Mouse (Mus musculus) kidney, embryonic 15.5 days (tissue): ENCODE measurements at regions not wholly inside any gene's neighbourhood (a gene's known extent, or its start where the extent isn't known, plus 50 kb on each side); places are given as distances from the start of the nearest gene placed in this dataset.

Experiments used
- ATAC-seq: fragments of 200-750 bp; cut with Nextera tagmentation; replicated peaks from 2 replicates; pipeline ENCODE4 v1.8.0; 2017; ENCODE audit warnings: moderate TSS enrichment; ENCODE audit not compliant: low FRiP score
- H3K27ac ChIP-seq: fragments of 300-500 bp; sonication (generic); 2 replicates; pipeline ENCODE4 v1.5.1; 2015; ENCODE audit warnings: mild to moderate bottlenecking, inconsistent platforms
- H3K27me3 ChIP-seq: fragments of 300-500 bp; sonication (generic); 2 replicates; pipeline ENCODE4 v1.6.1; 2015; ENCODE audit warnings: inconsistent platforms
- H3K36me3 ChIP-seq: fragments of 300-500 bp; sonication (generic); 2 replicates; pipeline ENCODE4 v1.6.1; 2015; ENCODE audit warnings: inconsistent platforms
- H3K4me1 ChIP-seq: fragments of 300-500 bp; sonication (generic); 2 replicates; pipeline ENCODE4 v1.6.1; 2015; ENCODE audit warnings: inconsistent platforms
- H3K4me2 ChIP-seq: fragments of 300-500 bp; sonication (generic); 2 replicates; pipeline ENCODE4 v1.6.1; 2015; ENCODE audit warnings: moderate library complexity, mild to moderate bottlenecking, inconsistent platforms
- H3K4me3 ChIP-seq: fragments of 300-500 bp; sonication (generic); replicated peaks from 2 replicates; pipeline ENCODE4 v1.5.1; 2015; ENCODE audit warnings: mild to moderate bottlenecking, inconsistent platforms
- H3K9ac ChIP-seq: fragments of 300-500 bp; sonication (generic); 2 replicates; pipeline ENCODE4 v1.6.1; 2015; ENCODE audit warnings: mild to moderate bottlenecking, inconsistent platforms
- H3K9me3 ChIP-seq: fragments of 300-500 bp; sonication (generic); replicated peaks from 2 replicates; pipeline ENCODE4 v1.6.1; 2016; ENCODE audit warnings: inconsistent platforms
- WGBS: fragments of 180-500 bp; shearing (Covaris S2); methylation state at CpG from one replicate; pipeline ENCODE4 v1.1.7; 2015; ENCODE audit warnings: mixed read lengths; 5-methylcytosine and 5-hydroxymethylcytosine counted together

DNA sequence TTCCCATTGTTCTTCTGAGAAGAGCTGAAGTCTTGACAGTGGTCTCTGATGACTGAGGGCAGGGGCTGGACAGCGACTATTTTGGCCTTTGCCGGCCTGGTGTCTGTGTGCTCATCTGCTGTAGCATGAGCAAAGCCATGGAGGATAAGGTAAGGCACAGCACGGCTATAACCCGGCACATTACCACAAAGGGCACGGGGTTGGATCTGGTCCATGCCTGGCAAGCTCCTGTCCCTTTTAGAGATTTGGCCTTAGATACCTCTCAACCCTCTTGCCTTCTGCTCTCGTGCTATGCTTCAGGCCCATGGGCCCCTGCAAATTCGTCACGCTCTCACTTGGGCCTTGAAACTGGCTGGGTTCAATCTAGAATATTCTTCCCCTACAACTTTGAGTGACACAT lies 379.0 kb downstream of the Slc4a3 start:
- Histone ChIP-seq H3K4me3 (no peak overlapping the region), H3K27me3 (peaks cover 4% of the 10 kb centered on the region; the same call in 1 of the 2 replicates), H3K27ac (no peak overlapping the region), H3K9ac (no peak overlapping the region), H3K9me3 (no peaks in the 10 kb centered on the region), H3K4me1 (peaks cover 12% of the 10 kb centered on the region), H3K4me2 (no peak overlapping the region), H3K36me3 (no peaks in the 10 kb centered on the region)
- 85% methylated on average over 8 of the region's 8 CpGs for WGBS
- no peak for ATAC-seq

- ATAC-seq, result peak; percentile 69; the same call in 1 of the 2 replicates
- Histone ChIP-seq H3K27me3 (peaks cover 4% of the 10 kb centered on the region; the same call in 1 of the 2 replicates), H3K36me3 (no peaks in the 10 kb centered on the region), H3K4me2 (peak overlapping the region; percentile 41), H3K9ac (no peak overlapping the region), H3K4me3 (no peak overlapping the region), H3K4me1 (peaks cover 12% of the 10 kb centered on the region), H3K9me3 (no peaks in the 10 kb centered on the region), H3K27ac (0 out of 2 replicates have a peak overlapping the region, but pooled peaks have one; percentile 7)
- WGBS, result 4% methylated on average over 9 of the region's 9 CpGs
These were observed 379.7 kb downstream of the Slc4a3 start for GRCm38 (mm10) chr1:75925802-75926201.

- Histone ChIP-seq H3K4me2 (no peak overlapping the region), H3K27me3 (peaks cover 4% of the 10 kb centered on the region; the same call in 1 of the 2 replicates), H3K4me3 (no peak overlapping the region), H3K4me1 (0 out of 2 replicates have a peak, but pooled peaks cover 2% of the 10 kb centered on the region), H3K27ac (no peak overlapping the region), H3K9me3 (no peaks in the 10 kb centered on the region), H3K9ac (no peak overlapping the region), H3K36me3 (no peaks in the 10 kb centered on the region)
- 73% methylated on average over 2 of the region's 2 CpGs for WGBS
- ATAC-seq, result no peak
These were observed 385.8 kb downstream of the Slc4a3 start for GRCm38 (mm10) chr1:75931852-75932251.

DNA sequence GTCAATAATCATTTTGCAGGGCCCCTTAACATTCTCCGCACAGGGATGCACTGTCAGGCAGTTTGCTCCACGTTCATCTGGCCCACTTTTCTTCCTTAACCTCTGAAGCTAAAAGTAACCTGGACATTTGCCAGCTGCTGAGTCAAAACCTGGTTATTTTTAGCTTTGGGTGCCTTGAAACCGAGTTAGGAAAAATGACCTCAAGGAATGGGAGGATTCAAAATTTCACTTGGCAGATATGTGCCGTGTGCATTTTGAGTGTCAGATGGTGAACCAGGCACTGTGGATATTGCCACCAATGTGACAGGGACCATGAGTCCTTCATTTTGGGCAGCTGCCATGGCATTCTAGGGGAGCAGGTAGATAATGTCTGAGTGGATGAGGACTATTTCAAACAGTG lies 387.8 kb downstream of the Slc4a3 start:
- no peak overlapping the region for H3K4me2 ChIP-seq
- no peak overlapping the region for H3K4me3 ChIP-seq
- H3K36me3 ChIP-seq, result no peaks in the 10 kb centered on the region
- H3K9ac ChIP-seq, result no peak overlapping the region
- H3K27ac ChIP-seq, result no peak overlapping the region
- WGBS, result 38% methylated on average over 4 of the region's 4 CpGs
- no peak for ATAC-seq
- no peaks in the 10 kb centered on the region for H3K9me3 ChIP-seq
- no peaks in the 10 kb centered on the region for H3K27me3 ChIP-seq
- 0 out of 2 replicates have a peak, but pooled peaks cover 2% of the 10 kb centered on the region for H3K4me1 ChIP-seq

DNA sequence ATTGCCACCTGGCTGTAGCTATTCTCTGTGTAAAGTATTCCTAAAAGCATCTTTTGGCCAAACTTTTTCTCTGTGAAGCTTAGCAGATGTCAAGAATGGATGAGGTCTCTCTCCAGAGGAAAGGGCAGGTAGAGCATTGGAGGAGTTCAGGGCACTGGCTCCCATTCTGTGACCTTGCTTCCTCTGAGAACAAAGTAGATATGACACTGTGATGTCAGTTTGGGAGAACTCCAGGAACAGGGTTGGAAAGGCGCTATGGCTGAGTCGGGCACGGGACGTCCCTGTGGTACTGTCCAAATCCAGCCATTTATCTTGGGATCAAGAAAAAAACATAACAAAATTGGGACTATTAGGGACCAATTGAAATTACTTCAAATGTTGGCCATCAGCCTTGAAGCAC lies 388.7 kb downstream of the Slc4a3 start:
- no peak overlapping the region for H3K9ac ChIP-seq
- H3K9me3 ChIP-seq, result no peaks in the 10 kb centered on the region
- 0 out of 2 replicates have a peak, but pooled peaks cover 2% of the 10 kb centered on the region for H3K4me1 ChIP-seq
- H3K4me3 ChIP-seq, result no peak overlapping the region
- no peak overlapping the region for H3K4me2 ChIP-seq
- no peak for ATAC-seq
- WGBS, result 86% methylated on average over 4 of the region's 4 CpGs
- no peaks in the 10 kb centered on the region for H3K36me3 ChIP-seq
- H3K27ac ChIP-seq, result no peak overlapping the region
- no peaks in the 10 kb centered on the region for H3K27me3 ChIP-seq

DNA sequence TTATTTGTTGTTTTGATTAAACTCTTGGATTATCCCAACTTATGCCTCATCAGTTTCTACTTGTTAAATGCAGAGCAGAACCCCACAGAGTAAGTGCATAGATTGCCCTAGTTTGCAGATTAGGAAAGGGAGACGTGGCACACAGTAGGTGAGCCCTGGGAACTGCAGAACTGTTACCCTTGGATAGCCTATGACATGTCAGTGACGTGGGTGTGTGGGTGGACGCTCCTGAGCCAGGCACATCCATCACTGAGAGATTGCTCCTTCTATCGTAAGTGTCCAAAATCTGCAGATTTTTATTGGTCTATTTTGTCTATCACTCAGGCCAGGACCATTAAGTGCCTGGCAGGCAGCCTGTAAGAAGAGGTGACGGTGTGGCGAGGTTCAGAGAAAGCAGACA lies 389.8 kb downstream of the Slc4a3 start:
- 0 out of 2 replicates have a peak, but pooled peaks cover 2% of the 10 kb centered on the region for H3K4me1 ChIP-seq
- H3K4me2 ChIP-seq, result no peak overlapping the region
- H3K4me3 ChIP-seq, result no peak overlapping the region
- no peaks in the 10 kb centered on the region for H3K27me3 ChIP-seq
- 62% methylated on average over 6 of the region's 6 CpGs for WGBS
- no peaks in the 10 kb centered on the region for H3K9me3 ChIP-seq
- ATAC-seq, result no peak
- no peak overlapping the region for H3K9ac ChIP-seq
- H3K27ac ChIP-seq, result no peak overlapping the region
- H3K36me3 ChIP-seq, result no peaks in the 10 kb centered on the region

DNA sequence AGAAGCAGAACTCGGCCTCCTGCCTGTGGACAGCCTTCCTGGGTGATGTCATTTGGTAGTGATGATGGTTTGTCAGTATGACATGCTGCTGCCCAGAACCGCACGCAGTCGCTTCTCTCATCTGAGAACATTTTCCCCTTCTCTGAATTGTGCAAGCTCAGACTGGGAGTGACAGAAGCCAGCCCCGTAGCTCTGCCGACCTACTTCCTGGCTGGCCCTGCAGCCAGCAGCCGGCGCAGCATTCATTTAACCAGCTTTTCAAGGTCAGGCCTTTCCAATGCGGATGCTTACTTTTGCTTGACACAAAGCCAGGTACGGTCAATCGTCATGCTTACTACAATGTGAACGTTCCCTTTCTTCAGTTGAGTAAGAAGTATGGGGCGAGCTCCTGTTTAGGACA lies 390.5 kb downstream of the Slc4a3 start:
- H3K4me2 ChIP-seq, result no peak overlapping the region
- H3K27ac ChIP-seq, result no peak overlapping the region
- WGBS, result 66% methylated on average over 13 of the region's 13 CpGs
- no peaks in the 10 kb centered on the region for H3K27me3 ChIP-seq
- H3K4me3 ChIP-seq, result no peak overlapping the region
- H3K9me3 ChIP-seq, result no peaks in the 10 kb centered on the region
- H3K9ac ChIP-seq, result no peak overlapping the region
- H3K4me1 ChIP-seq, result 0 out of 2 replicates have a peak, but pooled peaks cover 2% of the 10 kb centered on the region
- ATAC-seq, result no peak
- H3K36me3 ChIP-seq, result no peaks in the 10 kb centered on the region

DNA sequence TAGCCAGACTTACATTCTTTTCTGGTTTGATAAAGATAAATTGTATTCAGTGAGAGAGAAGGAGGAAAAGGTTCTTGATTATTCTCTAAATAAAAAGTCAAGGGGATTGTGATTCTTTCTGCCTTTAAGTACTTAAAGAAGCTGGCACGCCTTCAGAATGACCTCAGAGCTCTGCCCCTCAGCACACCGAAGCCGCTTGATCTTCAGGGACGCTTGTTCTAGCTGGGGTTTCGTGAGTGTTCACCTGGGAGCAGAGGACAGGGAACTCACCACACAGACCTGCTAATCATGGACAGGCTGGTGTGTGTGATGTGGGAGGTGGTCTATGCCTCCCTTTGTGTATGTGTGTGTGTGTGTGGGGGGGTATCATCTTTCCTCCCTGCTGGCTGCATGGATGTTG lies 391.3 kb downstream of the Slc4a3 start:
- Histone ChIP-seq H3K4me1 (0 out of 2 replicates have a peak, but pooled peaks cover 2% of the 10 kb centered on the region), H3K36me3 (no peaks in the 10 kb centered on the region), H3K27me3 (no peaks in the 10 kb centered on the region), H3K9ac (no peak overlapping the region), H3K9me3 (no peaks in the 10 kb centered on the region), H3K27ac (no peak overlapping the region), H3K4me2 (no peak overlapping the region), H3K4me3 (no peak overlapping the region)
- 78% methylated on average over 5 of the region's 5 CpGs for WGBS
- ATAC-seq, result no peak

DNA sequence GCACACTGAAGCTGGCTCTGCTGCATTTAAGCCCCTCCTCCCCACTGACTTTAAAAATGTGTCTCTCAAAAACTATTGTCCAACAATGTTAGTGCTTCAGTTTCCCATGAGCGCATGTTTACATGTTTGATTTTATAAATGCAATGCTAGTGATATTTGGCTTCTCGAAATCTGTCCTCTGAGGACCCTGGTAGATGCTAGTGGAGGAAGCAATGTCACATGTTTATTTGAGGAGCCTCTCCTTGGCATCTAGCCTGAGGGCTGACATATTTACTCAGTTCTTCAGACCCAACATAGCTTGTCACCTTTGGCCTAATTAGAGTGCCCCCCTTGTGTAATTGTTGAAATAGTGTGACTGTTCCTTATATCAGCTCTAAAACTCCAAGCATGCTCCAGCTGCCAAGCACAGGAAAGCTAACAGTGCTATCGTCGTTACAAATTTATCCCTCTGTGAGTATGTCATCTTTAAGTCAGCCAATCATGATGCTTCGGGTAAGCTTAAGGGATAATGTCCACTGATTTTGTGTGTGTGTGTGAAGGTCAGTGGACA lies 400.3 kb downstream of the Slc4a3 start:
- Histone ChIP-seq H3K4me3 (no peak overlapping the region), H3K36me3 (no peaks in the 10 kb centered on the region), H3K9me3 (no peaks in the 10 kb centered on the region), H3K27ac (no peak overlapping the region), H3K27me3 (no peaks in the 10 kb centered on the region), H3K4me1 (no peaks in the 10 kb centered on the region), H3K4me2 (no peak overlapping the region), H3K9ac (no peak overlapping the region)
- WGBS, result 77% methylated on average over 5 of the region's 5 CpGs
- ATAC-seq, result no peak

DNA sequence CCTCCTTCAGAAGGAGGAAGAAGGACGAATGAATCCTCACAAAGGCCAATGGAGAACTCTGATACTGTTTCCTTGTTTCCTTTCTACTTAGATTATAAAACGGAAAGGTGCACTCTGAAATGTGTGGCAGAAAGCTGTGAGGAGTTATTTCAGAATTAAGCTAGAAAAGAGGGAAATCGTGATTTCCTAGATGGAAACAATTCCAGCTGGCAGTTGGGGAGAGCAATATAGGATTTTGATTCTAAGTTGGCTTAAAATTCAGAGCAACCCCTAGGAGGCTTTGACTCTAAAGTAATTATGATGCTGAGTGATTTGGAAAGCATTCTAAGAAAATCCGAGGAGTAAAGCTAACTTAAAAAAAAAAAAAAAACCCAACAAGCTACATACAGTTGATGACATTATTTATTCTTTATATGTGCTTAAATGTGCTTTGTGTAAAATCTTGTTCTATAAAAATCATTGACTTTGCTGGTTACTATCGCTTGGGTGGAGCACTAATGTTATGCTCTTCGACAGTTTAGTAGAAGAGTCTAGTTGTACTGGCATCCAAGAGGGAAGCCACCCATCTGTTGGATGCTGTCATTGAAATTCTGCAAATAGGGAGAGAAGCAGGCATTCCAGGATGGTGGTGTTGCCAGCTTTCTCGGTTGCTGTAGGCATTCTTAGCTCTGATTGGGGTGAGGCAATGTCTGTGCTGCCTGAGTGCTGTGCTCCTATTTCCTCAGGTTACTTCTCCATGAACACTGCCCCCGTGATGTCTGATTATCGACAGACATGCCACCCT lies 432.3 kb downstream of the Slc4a3 start:
- Histone ChIP-seq H3K36me3 (no peaks in the 10 kb centered on the region), H3K27me3 (no peaks in the 10 kb centered on the region), H3K4me3 (no peak overlapping the region), H3K4me2 (no peak overlapping the region), H3K9me3 (no peaks in the 10 kb centered on the region), H3K4me1 (no peaks in the 10 kb centered on the region), H3K9ac (no peak overlapping the region), H3K27ac (no peak overlapping the region)
- no peak for ATAC-seq
- WGBS, result 86% methylated on average over 9 of the region's 9 CpGs

- Histone ChIP-seq H3K4me2 (no peak overlapping the region), H3K9ac (no peak overlapping the region), H3K9me3 (no peaks in the 10 kb centered on the region), H3K36me3 (no peaks in the 10 kb centered on the region), H3K27me3 (no peaks in the 10 kb centered on the region), H3K4me1 (no peaks in the 10 kb centered on the region), H3K4me3 (no peak overlapping the region), H3K27ac (no peak overlapping the region)
- ATAC-seq, result no peak
- WGBS, result 63% methylated on average over 8 of the region's 8 CpGs
These were observed 437.0 kb downstream of the Slc4a3 start for GRCm38 (mm10) chr1:75983057-75983456.

- H3K4me3 ChIP-seq, result no peak overlapping the region
- H3K9ac ChIP-seq, result no peak overlapping the region
- WGBS, result 82% methylated on average over 3 of the region's 3 CpGs
- no peak for ATAC-seq
- no peaks in the 10 kb centered on the region for H3K27me3 ChIP-seq
- no peaks in the 10 kb centered on the region for H3K36me3 ChIP-seq
- H3K9me3 ChIP-seq, result no peaks in the 10 kb centered on the region
- no peak overlapping the region for H3K27ac ChIP-seq
- no peak overlapping the region for H3K4me2 ChIP-seq
- H3K4me1 ChIP-seq, result no peaks in the 10 kb centered on the region
These were observed 437.4 kb downstream of the Slc4a3 start for GRCm38 (mm10) chr1:75983487-75983886.
